13 mouse cellular contexts compared by ENCODE assay signal in the genomic region with DNA sequence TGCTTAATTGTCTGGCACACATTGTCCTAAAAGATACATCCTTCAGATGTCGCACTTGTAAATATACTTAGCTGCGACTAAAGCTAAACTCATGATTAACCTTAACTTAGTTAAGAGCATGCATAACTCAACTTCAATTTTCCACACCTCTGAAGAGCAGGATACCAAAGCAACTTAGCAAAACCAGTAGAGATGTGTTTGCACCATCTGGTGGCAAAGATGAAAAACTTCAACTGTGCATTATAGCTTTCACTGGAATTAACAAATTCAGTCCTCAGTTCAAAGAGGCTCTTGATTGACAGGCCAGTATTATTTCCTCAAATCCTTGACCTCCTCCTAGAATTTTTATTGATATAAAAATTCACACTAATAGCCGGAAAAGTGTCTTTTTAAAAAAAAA. TPM values are rescaled to one million over a fixed set of nuclear protein-coding genes. Genes with fewer than 3 reads are reported as not detected.
DNase-seq lines count a peak whose midpoint lies in the region; ATAC-seq and TF ChIP-seq lines count a peak whose summit lies in the region.
"Had no signal": no experiment of that assay in that cellular context is flagged by ENCODE, and none has a peak within 500 bp of the region (broad histone marks: within the 10 kb centered on the region; RNA-seq: fewer than 3 reads in every experiment).

No protein-coding gene starts in this region.

- H3K27me3 ChIP-seq in midbrain, embryonic 13.5 days: no peaks in the 10 kb centered on the region
- H3K27me3 ChIP-seq: embryonic facial prominence, embryonic 13.5 days; neural tube, embryonic 13.5 days had no signal

- no peaks in the 10 kb centered on the region for H3K9me3 ChIP-seq in midbrain, embryonic 13.5 days
- H3K9me3 ChIP-seq: embryonic facial prominence, embryonic 13.5 days; neural tube, embryonic 13.5 days had no signal

- peak; percentile 80 for TF ChIP-seq CTCF in layer of hippocampus, adult 2 months (conservative IDR thresholded peaks at IDR 0.05)

- H3K9ac ChIP-seq in midbrain, embryonic 13.5 days (replicated peaks): no peak overlapping the region
- H3K9ac ChIP-seq: embryonic facial prominence, embryonic 13.5 days; neural tube, embryonic 13.5 days had no signal

- no peak overlapping the region for H3K4me3 ChIP-seq in layer of hippocampus, adult 2 months
- H3K4me3 ChIP-seq in midbrain, embryonic 13.5 days (replicated peaks): no peak overlapping the region
- H3K4me3 ChIP-seq: embryonic facial prominence, embryonic 13.5 days; neural tube, embryonic 13.5 days had no signal

- 71% methylated on average over 3 of the region's 3 CpGs for WGBS in midbrain, embryonic 13.5 days

- no peak overlapping the region for H3K4me2 ChIP-seq in midbrain, embryonic 13.5 days (replicated peaks)
- H3K4me2 ChIP-seq: embryonic facial prominence, embryonic 13.5 days; neural tube, embryonic 13.5 days had no signal

- H3K27ac ChIP-seq in layer of hippocampus, adult 2 months: no peak overlapping the region
- no peak overlapping the region for H3K27ac ChIP-seq in midbrain, embryonic 13.5 days
- H3K27ac ChIP-seq: embryonic facial prominence, embryonic 13.5 days; neural tube, embryonic 13.5 days had no signal

- peak; percentile 38; the same call in 1 of the 2 replicates for ATAC-seq in cerebellum, adult (ENCODE audit: insufficient number of reproducible peaks, low FRiP score, low TSS enrichment)
- peak; percentile 40; the same call in 1 of the 2 replicates for ATAC-seq in midbrain, embryonic 13.5 days
- no peak for ATAC-seq in megakaryocyte, adult 5-6 weeks (ENCODE audit: poor library complexity, severe bottlenecking)
- ATAC-seq: intestine, embryonic 16.5 days had no signal

- DNase-seq in cerebellum, adult 11-12 months: no peak
- DNase-seq in layer of hippocampus, adult 2 months (ENCODE audit: low spot score in 2 of 2): peak; percentile 15 to 20
- DNase-seq in layer of hippocampus, adult 11-12 months (ENCODE audit: low spot score): no peak
- peak; percentile 78 for DNase-seq in brain, adult 2 months (ENCODE audit: low read depth, low spot score)
- no peak for DNase-seq in layer of hippocampus, postnatal 10 days (ENCODE audit: low spot score in 2 of 2)
- DNase-seq: lung, adult 18-20 months had no signal

- H3K36me3 ChIP-seq in midbrain, embryonic 13.5 days: no peaks in the 10 kb centered on the region
- H3K36me3 ChIP-seq: embryonic facial prominence, embryonic 13.5 days; neural tube, embryonic 13.5 days had no signal

- H3K4me1 ChIP-seq in midbrain, embryonic 13.5 days (replicated peaks): no peaks in the 10 kb centered on the region; the same call in 1 of the 2 replicates
- H3K4me1 ChIP-seq: embryonic facial prominence, embryonic 13.5 days had no signal

RNA-seq across cellular contexts. Expression of a gene that starts 39.7 kb away (rescaled TPM):
- total RNA-seq in layer of hippocampus, adult 2 months (2021): not detected
- not detected in 2 replicates for polyA plus RNA-seq in midbrain, embryonic 13.5 days (2015; fragmentation: Nextera tagmentation; extraction: Ambion mirVana)
- not detected for total RNA-seq in layer of hippocampus, postnatal 10 days (2021)
- total RNA-seq in megakaryocyte, adult 5-6 weeks (2015): not detected in 2 replicates
- not detected in 2 replicates for total RNA-seq in megakaryocyte, adult 5-6 weeks (2017)
- polyA plus RNA-seq: embryonic facial prominence, embryonic 13.5 days; gonadal fat pad, adult 2 months; intestine, embryonic 16.5 days; neural tube, embryonic 13.5 days had no signal

Comparison
In these comparisons a context has a peak if more than half of its experiments do, and no peak if none do; other contexts are left out.
1. DNase-seq: peak in layer of hippocampus, adult 2 months (2 of 2) and brain, adult 2 months (single experiment); none in cerebellum, adult 11-12 months (single experiment), layer of hippocampus, adult 11-12 months (single experiment) and layer of hippocampus, postnatal 10 days (0 of 2).